Mouse (Mus musculus): ENCODE results near the gene Adamts12.
A peak's percentile ranks its signal among the peaks of the same experiment; 100 is the strongest.

The Adamts12 gene

DNA sequence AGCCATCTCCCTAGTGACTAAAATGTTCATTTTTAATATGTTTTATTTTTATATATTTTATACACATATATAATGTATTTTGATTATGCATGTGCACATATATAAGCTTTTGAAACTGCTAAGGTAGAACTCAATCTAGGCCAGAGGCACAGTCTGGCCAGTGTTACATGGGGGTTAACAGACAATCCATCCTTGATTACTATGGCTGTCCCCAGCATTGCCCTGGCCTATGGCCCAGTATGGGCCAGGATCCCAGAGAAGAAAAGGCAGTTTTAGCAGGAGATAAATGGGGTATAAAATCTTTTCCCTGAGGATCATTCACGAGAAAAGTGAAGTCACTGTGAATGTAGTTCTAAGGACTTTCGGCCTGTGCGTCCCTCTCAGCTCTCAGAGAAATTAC is 223.2 kb downstream of the Adamts12 start:
- DNase-seq (ENCODE audit: low read depth, low spot score), result no peak

DNA sequence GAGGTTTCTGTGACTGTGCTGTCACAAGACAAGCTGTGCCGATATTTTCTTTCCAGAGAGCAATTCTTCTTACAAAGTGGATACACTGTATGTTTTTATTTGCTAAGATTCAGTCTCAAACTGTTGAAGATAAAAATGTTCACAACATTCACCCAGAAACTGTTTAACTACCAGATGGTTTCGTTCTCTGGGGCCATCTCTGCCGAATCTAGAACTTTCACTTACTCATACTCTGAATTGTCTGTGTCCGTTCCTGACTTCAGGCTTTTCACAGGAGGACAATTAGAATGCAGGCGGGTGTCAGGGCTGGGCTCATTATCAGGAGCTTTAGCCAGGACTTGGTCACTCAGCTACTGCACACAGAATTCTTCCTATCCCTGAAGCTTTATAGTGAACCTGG is 227.7 kb downstream of the Adamts12 start:
- DNase-seq (ENCODE audit: low read depth, low spot score), result no peak

DNA sequence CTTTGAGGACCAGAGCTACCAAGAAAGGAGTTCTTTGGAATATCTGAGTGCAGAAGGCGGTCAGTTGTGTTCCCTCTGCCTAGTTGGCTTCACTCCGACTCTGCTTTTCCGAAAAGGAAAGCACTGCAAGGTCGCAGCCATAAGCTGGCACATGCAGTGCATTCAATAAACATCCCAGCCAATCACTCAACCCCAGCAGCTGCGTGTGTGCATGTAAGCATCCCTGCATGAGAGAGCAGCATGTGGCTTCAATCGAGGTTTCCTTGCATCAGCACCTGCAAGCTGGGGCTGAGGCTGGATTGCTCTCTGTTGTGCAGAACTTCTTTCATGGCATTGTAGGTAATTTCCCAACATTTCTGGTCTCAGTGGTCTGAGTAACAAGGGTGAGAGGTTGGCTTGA is 230.4 kb downstream of the Adamts12 start:
- no peak for DNase-seq (ENCODE audit: low read depth, low spot score)

DNA sequence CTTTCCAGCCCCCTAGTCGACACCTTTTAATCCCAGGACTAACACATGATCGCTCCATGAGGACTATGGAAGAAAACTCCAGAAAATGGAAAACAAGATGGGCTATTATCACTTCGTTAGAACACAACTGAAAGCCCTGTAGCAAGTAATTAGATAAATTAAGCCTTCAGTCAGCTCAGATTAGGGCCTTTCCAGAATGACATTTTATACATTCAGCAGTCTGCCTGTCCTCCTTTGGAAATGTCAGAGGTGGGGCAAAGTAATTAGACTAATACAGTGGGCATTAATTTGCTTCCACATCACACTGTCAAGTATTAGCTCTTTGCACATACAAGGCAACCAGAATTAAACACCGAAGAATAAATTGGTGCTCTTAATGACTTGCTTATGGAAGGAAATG is 233.4 kb downstream of the Adamts12 start:
- no peak for DNase-seq (ENCODE audit: low read depth, low spot score)

DNA sequence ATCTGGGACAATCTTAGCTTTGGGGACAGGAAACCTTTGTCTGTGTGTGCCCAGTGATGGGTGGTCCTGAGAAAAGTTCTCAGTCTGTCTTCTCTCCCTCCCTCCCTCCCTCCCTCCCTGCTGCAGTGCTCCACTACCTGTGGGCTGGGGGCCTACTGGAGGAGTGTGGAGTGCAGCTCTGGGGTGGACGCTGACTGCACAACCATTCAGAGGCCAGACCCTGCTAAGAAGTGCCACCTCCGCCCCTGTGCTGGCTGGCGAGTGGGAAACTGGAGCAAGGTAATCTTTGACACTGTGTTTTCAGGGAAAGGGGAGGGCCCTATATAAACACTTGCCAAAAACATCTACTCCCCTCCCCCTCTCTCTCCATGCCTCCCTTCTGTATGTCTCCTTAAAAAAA is 252.5 kb downstream of the Adamts12 start:
- DNase-seq (ENCODE audit: low read depth, low spot score), result no peak

DNA sequence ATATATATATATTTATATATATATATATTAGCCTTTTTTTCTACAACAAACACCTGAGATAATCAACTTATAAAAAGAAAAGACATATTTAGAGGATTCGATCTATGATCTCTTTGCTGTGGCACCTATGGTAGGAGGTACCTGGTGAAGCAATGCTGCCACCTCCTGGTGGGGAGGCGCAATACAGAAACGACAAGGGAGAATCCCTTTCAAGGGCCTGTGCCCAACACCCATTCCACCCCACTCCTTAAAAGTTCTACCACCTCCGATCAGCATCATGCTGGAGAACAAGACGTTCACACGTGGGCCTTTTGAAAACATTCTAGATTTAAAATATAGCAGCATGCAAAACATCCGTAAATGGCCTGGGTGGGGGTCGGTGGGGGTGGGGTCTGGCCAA is 255.9 kb downstream of the Adamts12 start:
- peak; percentile 72 for DNase-seq (ENCODE audit: low read depth, low spot score)

DNA sequence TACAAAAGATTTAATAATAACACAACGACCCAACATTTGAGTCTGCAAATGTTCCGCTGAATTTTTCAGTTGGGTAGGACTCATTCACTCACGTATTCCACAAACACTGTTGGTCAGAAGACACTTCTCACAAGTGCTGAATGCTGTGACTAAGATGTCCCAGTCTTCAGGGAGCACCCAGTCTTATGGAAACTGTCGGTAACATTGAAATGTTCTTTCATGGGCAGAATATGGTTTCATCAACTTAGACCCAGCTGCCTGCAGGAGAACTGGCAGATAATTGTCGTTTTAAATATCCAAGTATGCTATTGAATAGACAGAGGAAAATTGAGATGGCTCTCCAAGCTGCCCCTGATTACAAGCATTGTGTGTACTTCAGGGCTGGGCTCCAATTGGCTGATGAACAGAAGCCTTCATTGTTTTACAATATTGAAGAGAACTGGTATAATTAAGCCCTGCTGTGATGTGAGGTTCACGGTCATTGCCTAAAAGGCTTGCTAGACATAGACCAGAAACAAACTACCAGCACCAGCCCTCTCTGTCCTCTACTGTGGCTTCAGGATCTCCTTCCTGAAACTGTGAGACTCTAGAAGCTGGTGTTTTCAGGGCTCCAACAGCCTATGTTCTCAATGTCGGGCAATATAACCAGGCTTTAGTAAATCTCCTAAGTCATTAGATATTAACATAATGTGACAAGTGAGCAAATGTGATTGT is 275.0 kb downstream of the Adamts12 start:
- no peak for DNase-seq (ENCODE audit: low read depth, low spot score)

DNA sequence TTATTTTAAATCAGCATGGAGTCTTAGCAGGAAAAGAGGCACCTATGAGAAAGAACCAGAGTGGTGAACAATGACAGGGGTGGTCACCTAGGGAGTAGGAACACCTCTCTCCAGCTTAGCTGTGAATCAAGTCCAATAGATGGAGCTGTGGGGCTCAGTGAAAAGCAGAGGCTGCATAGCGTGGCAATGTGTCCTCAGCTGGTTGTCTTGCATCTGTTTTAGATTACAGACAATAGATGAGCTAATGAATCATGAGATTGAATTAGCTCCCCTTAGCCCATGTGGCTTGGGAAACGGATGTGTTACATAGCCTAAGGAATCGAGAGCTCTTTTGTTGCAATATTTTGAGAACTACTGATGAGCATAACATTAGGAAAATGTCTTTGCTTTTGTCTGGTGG is 291.3 kb downstream of the Adamts12 start:
- DNase-seq (ENCODE audit: low read depth, low spot score), result no peak

DNA sequence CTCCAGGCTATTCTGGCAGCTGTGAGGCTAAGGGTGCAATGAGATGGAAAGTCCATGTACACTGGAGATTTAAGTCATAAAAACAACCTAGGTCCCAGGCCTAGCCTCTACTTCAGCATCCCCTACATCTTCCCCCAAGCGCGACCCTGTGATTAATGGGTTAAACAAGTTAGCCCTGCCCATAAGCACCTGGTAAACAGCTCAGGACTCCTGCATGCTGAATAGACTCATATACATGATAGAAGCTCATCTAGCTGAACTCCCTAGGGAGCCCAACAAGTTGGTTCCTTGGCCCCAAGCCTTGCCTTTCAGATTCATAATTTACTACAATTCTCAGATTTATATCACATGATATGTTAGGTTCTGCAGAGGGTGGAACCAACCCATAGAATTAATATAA is 292.9 kb downstream of the Adamts12 start:
- DNase-seq (ENCODE audit: low read depth, low spot score), result no peak

DNA sequence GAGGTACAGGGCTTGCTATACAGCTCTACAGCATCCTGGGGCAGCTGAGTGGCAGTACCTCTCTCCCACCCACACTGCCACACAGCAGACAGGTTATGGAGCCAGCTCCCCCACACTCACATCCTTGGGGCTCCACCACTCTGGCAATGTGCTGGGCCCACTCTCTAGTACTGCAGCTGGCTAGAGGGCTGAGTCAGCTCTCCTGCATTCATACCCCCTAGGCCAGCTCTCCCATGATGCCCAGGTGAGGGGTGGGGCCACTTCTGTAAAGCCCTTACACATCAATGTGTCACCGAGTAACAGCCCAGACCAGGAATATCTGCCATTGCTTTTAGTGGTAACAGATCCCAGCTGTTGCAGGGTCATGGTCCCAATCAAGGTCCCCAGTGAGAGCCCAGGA is 296.3 kb downstream of the Adamts12 start:
- DNase-seq (ENCODE audit: low read depth, low spot score), result no peak

DNA sequence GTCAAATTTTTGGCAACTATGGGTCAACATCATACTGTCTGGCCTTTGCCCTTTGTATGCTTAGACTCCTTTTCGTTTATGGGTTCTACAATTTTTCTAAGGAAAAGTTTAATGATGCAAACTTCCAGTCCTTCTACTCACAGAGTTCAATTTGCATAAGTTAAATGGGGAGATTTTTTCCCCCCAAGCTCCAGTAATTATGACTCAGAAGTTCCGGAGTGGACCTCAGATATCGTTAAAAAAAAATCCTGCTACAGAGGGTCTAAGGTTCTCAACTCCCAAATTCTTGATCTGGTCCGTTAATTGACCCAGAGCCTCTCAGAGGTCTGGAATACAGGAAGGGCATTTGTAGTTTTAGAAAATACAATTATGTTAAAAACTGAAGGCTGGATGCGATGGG is 297.2 kb downstream of the Adamts12 start:
- no peak for DNase-seq (ENCODE audit: low read depth, low spot score)

DNA sequence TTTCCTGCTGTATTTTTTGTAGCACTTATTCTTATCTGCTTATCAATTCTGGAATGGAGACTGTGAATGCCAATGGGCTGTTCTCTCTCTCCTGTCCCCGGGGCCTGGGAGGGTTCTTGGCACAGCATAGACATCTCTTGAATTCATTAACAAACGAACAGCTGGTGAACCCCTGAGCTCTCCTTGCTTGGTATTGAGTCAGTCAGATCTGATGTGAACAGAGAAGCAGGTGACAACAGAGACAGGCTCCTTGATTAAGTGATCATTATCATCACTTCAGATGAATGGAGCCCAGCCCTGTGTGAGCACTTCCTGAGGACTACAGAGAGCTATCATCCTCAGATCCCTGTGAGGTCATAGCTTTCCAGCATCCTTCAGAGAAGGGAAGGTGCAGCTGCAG is 299.5 kb downstream of the Adamts12 start:
- no peak for DNase-seq (ENCODE audit: low read depth, low spot score)

DNA sequence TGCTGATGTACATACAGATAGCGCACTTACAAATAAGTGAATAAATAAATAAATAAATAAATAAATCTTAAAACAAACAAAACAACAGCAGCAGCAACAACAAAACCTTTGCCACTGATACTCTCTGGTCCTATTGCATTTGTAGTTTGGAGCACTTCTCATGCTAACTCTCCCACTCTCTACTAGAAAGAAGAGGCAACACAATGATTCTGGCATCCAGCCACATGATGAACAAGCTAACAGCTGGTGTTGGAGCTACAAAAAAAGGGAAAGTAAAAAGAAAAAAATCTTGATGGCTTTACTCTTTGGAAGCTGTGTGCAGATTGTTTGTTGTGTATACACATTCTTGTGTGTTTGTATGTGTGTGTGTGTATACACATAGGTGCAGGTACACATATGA is 300.2 kb downstream of the Adamts12 start:
- no peak for DNase-seq (ENCODE audit: low read depth, low spot score)

DNA sequence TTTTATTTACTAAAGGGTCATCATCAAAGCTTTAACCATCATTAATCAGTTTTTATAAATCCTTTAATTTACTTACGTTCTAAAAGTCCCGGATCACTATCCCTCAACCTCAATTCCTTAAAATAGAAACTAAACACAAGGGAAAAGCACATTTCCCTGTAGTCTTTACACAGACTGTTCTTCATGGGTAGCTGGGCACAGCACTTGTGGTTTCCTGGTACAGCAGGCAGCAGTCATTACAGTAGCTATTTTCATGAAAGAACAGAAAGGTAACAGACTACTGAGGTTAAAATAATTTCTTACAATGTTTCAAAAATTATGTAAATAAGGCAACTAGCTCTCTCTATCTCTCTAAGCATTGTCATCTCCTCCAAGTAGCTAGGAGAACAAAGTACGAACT is 305.0 kb downstream of the Adamts12 start:
- DNase-seq (ENCODE audit: low read depth, low spot score), result no peak

DNA sequence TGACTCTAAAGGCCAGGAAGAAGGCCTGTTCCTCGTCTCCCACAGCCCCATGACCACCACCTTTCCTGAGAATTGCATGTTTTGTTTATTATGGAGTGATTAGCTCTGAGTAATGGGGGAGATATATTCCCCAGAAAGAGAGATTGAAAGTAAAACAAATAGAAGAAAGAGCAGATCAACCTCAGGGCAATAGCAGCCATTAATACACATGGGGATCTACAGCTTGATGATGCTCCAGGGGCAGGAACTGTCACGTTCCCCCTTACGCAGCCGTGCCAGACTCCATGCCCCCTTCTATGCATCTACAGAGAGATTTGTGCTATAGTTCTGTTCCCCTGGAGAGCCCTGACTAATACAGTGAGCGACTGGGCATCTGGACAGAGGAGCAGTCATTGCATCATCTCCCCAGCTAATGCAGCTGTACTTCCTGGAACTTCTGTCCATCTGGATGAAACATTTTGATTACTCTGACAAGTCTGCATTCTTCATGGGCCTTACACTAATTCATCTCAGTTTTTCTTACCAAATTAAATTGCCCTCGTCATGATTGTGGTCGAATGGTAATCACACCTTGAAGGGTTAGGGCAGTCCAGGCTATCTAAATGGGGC is 306.0 kb downstream of the Adamts12 start:
- no peak for DNase-seq (ENCODE audit: low read depth, low spot score)

DNA sequence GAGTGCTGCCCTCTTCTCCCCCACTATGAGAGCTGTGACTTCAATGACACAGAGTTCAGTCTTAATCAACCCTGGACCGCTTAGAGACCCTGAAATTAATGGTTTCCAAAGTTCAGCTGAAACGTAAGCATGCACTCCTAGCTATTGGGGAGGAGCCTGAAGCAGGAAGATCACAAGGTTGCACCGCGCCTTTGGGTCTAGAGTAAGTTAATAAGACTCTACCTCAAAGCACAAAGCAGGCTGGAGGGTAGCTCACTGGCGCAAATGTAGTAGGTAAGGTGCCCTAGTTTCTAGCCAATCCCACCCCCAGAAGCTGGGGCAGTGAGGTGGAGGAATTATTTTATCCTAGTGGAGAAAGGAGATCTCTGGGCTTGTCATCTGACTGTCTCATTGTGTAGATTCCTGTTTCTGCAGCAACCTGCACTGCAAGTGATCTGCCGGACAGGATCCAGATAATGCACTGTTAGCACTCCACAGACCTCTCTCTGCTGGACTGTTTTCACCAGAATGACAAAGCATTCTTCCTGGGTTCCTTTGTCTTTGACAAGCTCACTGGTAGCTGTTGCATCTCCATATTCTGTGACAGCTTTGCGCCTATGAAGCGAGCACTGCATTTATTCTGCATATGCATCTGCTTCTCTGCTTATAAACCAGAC is 315.0 kb downstream of the Adamts12 start:
- DNase-seq (ENCODE audit: low read depth, low spot score), result no peak

DNA sequence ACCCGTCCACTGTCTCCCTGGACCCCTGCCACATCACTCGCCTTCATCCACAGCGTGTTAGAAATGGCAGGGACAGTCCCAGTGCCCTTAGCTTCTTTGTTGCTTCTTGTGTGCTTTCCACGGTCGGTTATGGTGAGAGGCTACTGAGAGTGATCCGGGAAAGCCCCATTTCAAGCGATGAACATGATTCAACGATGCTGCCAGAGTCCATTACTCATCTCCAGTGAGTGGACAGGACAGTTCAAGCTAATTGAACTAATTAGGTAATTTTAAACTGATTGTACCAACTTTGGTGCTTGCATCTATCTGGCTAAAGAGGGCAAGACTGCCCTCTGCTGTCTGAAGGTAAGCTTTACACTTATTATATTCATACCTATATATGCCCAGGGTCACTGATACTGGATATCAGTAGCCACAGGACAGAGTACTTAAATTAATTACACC is 315.5 kb downstream of the Adamts12 start:
- peak; percentile 58 for DNase-seq (ENCODE audit: low read depth, low spot score)

DNA sequence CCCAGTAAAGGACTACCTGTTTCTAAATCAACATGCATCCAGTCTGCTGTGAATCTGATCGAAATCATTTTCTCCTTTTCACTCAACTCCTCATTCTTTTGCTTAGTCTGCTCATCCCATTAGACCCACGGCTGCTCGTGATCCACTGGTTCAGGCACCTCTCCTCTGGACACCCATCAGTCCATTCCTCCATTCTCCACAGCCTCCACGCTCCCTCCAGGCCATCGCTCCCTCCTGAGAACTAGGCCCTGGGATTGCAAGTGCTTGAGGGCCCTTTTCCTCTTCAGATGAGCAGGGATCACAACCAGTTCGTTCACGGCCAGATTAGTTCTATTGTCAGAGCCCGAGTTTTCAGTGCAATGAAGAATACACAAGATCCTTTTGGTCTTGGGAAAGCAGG is 316.0 kb downstream of the Adamts12 start:
- DNase-seq (ENCODE audit: low read depth, low spot score), result no peak

DNA sequence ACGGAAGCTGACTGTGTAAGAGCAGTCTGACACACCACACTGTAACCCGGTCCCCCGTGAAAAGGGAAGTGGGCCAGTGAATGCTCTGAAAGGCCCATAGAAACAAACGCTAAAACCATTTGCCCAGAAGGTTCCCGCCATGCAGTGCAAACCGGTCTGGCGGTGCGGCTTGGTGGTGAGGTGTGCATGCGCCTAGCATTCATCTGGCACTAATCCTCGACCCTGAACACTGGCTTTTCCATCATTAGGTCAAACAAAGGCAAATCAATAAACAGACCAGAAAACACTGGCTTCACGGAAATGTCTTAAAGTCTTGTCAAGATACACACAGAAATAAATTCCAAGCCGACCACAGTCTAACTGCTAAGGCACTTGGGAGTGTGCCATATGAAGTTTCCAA is 318.0 kb downstream of the Adamts12 start:
- DNase-seq (ENCODE audit: low read depth, low spot score), result no peak

DNA sequence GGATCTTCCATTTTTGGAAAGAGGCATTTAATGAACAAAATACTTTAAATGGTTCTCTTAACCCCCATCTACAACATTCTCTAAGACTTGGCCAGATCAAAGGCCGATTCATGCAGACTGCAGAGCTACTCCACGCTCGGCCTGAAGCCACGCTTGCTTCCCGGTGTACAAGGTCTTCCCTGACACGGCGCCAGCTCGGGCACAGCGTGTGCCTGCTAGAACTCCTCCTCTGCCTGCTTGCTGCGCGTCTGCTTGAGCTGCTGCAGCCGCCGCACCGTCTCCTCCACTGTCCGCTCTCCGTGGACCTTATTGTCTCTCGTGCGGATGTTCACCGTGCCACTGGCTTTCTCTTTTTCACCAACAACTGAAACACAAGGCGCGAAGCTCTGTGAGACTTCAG is 319.2 kb downstream of the Adamts12 start:
- no peak for DNase-seq (ENCODE audit: low read depth, low spot score)

DNA sequence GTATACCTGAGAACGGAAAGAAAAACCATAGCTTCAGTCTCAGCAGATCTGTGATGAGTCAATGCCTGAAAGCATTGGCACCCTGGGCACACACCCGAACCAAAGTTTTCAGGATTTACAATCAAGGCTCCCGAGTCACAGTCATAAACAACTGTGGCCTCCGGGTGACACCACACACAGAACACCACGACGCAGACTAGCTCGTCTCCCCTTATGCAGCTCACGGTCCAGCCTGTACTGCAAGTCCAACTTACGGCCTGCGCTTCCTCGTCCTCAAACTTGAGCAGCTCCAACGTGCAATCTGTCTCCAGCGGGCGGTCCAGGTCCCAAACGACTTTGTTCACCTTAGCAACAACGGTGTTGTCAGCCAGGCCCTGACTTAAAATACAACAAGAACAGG is 328.3 kb downstream of the Adamts12 start:
- DNase-seq (ENCODE audit: low read depth, low spot score), result no peak

DNA sequence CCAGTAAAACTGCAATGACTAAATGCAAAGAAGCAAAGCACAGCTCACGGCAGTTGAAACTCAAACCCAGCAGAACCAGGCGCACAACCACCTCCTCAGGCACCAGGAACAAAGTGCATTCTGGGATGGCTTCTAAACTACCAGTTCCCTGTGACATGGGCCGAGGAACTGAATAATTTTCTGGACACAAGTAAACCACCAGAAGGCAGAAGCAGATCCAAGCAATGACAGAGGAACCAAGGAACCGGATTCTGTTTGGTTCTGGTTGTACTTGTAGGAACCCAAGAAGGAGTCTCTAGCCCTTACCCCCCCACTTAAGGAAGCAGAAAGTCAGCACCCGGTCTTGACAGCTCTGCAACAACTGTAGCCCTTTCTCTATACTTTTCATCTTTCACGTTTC is 331.8 kb downstream of the Adamts12 start:
- DNase-seq (ENCODE audit: low read depth, low spot score), result no peak

Measured in mesoderm, embryonic 11.5 days (tissue).